Mouse (Mus musculus) 3134 (cell line): ENCODE measurements around the gene Dhdh.
"Not testable (repeated sequence)": the region's sequence is repeated elsewhere in the genome, so short reads cannot be mapped to it uniquely, and the experiment has no call there.

Experiments
- DNase-seq: peaks from one replicate; pipeline ENCODE4 v3.0.0-alpha.2; 2011; ENCODE audit warnings: low spot score; ENCODE audit not compliant: insufficient read length; ENCODE audit errors: extremely low read depth

Dhdh gene

GRCm38 (mm10) chr7:45509912-45510787 is 21.5 kb upstream of the Dhdh start, which contains the start of gene Nucb1:
Gene Nucb1 (minus strand): TSS chr7:45510406.
- DNase-seq = peak; percentile 88

DNA sequence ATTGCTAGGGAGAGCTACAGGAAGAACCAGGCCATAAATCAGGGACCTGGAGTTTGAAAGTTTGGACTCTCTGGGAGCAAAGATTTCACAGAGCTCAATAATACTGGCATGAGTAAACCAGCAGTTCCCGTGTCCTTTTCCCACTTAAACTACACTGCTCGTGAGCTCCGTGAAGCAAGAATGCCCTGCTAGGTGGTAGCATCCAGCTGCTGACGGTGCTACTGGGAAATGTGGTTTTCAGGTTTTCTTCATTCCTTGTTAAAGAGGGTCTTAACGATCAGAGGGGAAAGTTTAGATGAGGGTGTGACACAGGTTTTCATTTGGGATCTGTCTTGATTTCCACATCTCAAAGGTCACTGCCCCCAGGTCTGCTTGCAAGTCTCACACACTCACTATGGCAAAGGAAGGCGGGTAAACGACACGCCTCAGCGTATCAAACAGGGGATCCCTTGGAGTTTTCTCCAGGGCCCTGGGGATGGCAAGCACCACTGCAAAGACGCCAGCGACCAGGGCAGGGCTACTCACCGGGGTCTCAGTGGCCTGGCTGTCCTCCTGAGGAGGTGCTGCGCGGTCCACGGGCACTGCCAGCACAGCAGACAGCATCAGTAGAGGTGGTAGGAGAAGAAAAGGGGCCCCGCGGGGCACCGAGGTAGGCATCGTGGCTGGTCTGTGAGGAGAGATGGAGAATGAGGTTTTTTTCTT is 20.7 kb upstream of the Dhdh start:
- DNase-seq = peak; percentile 35

DNA sequence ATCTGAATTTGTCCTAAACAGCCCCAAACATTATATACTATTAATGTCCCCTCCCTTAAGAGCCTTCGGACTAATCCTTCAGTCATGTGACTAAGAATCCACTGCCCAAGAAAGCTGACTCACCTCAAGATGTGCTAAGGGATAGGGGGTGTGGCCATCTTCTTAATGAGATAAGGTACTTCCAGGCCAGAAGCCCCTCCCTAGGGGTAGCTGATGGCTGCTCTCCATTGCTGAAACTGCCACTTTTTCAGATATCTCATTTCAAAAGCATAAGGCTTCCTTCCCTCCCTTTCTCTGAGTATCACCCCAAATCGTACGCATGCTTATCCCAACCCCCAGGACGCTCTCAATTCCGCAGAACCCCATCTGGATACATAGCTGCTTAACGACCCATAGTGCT is 20.0 kb upstream of the Dhdh start:
- DNase-seq = no peak

- no peak for DNase-seq
Observed at GRCm38 (mm10) chr7:45507583-45507982, 19.0 kb upstream of the Dhdh start.

GRCm38 (mm10) chr7:45498427-45498826 is 9.8 kb upstream of the Dhdh start:
- no peak for DNase-seq

- DNase-seq = no peak
Observed at GRCm38 (mm10) chr7:45494548-45494947, 5.9 kb upstream of the Dhdh start.

GRCm38 (mm10) chr7:45492951-45493350 is 4.3 kb upstream of the Dhdh start:
- DNase-seq = no peak

- no peak for DNase-seq
Observed at GRCm38 (mm10) chr7:45492225-45492844, 3.7 kb upstream of the Dhdh start.

DNA sequence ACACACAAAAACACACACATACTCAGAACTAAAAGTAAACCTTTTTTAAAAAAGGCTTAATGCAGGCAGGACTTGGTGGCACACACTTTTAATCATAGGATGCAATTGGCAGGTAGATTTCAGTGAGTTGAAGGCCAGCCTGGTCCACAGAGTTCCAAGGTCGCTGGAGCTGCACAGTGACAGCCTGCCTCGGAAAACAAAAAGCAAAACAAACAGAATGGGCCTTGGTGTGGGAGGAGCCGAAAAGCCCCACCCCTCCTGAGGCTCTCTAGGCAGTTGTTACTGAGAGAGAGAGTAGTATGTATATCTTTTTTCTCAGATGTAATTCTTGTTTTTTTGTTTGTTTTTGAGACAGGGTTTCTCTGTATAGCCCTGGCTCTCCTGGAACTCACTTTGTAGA is 2.7 kb upstream of the Dhdh start:
- no peak for DNase-seq

- no peak for DNase-seq
Observed at GRCm38 (mm10) chr7:45490822-45491221, 2.2 kb upstream of the Dhdh start.

DNA sequence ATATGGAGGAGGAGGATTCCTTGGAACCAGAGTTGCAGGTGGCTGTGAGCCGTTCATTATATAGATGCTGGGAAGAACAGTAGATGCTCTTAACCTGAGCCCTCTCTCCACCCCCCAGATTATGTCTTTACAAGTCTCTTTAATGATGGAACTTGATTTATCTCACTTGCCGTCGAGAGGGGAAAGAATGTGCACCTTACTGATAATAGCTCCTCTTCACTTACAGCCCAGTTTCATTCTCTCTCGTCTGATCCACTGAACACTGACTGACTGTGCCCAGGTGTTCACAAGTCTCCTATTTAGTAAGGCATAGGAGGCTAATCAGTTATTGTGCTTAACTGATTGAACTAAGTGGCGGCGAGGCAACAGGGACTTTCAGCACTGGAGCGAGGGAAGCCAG is 973 bp upstream of the Dhdh start:
- DNase-seq = no peak

GRCm38 (mm10) chr7:45487861-45488292 is 728 bp downstream of the Dhdh start:
- DNase-seq = no peak

DNA sequence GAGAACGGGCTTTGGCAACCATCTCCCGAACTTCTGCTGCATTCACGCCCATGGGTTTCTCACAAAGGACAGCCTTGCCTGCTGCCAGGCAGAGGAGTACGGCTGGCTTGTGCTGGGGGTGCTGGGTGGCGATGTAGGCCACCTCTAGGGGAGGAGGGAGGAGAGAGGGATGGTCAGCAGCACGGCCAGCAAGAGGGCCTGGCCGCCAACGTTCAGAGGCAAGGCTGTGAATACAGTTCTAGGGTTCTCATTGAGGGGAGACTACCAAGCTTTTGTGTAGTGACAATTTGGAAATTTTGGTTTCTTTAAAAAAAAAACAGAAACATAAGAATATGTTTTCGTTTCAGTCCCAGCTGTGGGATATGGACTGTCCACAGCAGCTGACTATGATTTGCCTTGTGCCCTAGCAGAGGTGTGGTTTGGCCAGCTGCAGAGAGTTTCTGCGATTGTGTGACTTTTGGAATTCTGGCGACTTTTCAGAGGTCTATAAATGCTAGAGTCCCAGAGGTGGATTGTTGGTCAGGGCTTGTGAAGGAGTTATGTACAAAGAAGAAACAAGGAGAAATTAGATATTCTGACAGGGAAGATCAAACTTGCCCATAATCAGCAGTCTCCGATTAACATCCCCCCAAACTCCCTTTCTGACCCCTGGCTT is 1.7 kb downstream of the Dhdh start, which contains the start of gene Gm45808:
TSS of gene Gm45808 (minus strand) at position 51 of the 655 bp plus-strand sequence.
- no peak for DNase-seq

DNA sequence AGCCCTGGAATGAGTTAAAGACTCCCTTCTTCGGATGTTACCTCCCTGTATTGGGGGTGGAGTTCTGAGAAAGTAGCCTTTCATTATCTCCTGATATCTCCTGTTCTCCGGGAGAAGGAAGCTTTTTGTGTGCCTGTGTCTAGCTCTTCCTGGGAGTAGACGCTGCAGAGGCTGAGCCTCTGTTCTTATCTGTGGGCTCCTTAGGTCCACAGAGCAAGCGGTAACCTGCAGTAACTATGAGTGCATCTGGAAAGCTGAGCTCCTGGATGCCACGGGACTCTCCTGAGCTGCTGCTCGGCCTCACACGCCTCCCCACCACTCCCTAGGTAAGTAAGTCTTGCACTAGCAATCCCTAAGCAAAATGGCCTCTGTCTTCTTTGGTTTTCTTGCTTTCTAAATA is 2.4 kb downstream of the Dhdh start:
- DNase-seq = no peak

GRCm38 (mm10) chr7:45484985-45485384 is 3.6 kb downstream of the Dhdh start:
- not testable (repeated sequence) for DNase-seq

- DNase-seq = no peak
Observed at GRCm38 (mm10) chr7:45482166-45482565, 6.4 kb downstream of the Dhdh start.

DNA sequence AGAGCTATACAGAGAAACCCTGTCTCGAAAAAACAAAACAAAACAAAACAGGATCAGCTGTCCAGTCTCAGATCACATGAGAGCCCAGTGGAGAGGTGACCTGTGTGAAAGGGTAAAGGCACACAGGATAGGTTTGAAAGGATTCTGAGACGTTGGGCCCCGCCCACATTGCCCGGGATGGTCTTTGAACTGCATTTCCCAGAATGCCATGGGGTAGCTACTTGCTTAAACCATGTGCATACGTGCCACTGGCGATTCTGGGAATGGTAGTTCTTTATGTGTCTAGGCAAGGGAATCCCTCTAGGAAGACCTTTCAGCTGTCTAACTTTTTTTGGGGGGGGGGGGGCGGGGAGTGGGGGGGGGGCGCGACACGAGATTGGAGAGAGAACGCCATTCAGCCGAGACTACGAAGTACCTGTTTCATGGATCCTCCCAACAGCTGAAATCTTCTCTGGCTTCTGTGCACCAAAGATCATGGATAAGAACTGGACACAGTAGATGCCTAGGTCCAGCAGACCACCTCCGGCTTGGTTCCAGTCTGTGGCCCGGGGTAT is 7.2 kb downstream of the Dhdh start, which contains the start of gene Tulp2:
TSS of gene Tulp2 (plus strand) at position 504 of the 554 bp plus-strand sequence.
- no peak for DNase-seq

GRCm38 (mm10) chr7:45480310-45480709 is 8.3 kb downstream of the Dhdh start:
- DNase-seq = not testable (repeated sequence)

GRCm38 (mm10) chr7:45478774-45479173 is 9.8 kb downstream of the Dhdh start:
- no peak for DNase-seq

DNA sequence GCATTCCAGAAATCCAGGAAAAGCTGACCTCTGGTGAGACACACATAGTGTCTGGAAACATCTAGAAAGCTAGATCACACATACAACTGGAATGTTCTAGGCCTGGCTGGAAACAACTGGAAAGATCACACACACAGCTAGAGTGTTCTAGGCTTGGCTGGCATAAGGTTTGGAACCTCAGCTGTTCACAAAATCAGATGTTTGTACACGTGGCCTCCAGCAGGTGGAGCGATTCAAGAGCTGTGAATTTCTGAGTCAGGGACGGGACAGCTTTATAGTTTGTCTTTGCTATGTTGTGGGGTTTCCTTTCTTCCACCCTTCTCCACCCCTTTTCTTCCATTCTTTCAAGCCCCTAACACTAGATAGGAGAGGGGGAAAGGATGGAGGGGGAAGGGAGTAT is 11.6 kb downstream of the Dhdh start:
- no peak for DNase-seq
